In the genomic region with DNA sequence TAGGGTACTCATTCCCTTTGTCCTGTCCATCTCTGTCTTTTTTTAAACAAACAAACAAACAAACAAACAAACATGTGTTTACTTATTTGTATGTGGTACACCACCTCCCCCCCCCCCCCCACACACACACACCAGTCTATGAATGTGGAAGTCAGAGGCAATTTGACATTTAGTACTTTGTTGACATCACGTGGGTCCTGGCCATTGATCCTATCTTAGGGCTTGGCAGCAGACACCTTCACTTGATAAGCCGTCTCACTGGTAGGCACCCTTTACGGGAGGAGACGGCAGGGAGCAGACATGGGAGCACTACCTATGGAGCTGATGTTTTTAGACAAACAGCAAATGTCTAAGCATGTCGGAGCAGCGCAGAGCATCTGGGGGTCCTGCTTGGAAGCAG, we compare ENCODE assay signal across 20 mouse cellular contexts. TPM values are rescaled to one million over a fixed set of nuclear protein-coding genes. Genes with fewer than 3 reads are reported as not detected.
A peak's percentile ranks its signal among the peaks of the same experiment; 100 is the strongest.
DNase-seq lines count a peak whose midpoint lies in the region; ATAC-seq and TF ChIP-seq lines count a peak whose summit lies in the region.
"Had no signal": no experiment of that assay in that cellular context is flagged by ENCODE, and none has a peak within 500 bp of the region (broad histone marks: within the 10 kb centered on the region; RNA-seq: fewer than 3 reads in every experiment).

No protein-coding gene starts in this region.

- H3K4me3 ChIP-seq in heart, embryonic 13.5 days, result no peak overlapping the region
- no peak overlapping the region for H3K4me3 ChIP-seq in kidney, postnatal 0 days (replicated peaks; ENCODE audit: low read depth, low read length)
- H3K4me3 ChIP-seq: embryonic facial prominence, embryonic 13.5 days; forebrain, embryonic 12.5 days; hindbrain, embryonic 13.5 days had no signal

- H3K27me3 ChIP-seq in heart, embryonic 13.5 days (replicated peaks), result no peaks in the 10 kb centered on the region
- no peaks in the 10 kb centered on the region for H3K27me3 ChIP-seq in kidney, postnatal 0 days (ENCODE audit: insufficient read depth, low read length)
- H3K27me3 ChIP-seq: embryonic facial prominence, embryonic 13.5 days; forebrain, embryonic 12.5 days; hindbrain, embryonic 13.5 days had no signal

- ATAC-seq in heart, embryonic 13.5 days (ENCODE audit: extremely low read depth, insufficient number of reproducible peaks, low FRiP score, low TSS enrichment), result no peak
- ATAC-seq in kidney, postnatal 0 days (replicated peaks; ENCODE audit: low FRiP score, low read depth), result no peak
- ATAC-seq: forebrain, embryonic 16.5 days had no signal

- no peak overlapping the region for H3K9ac ChIP-seq in heart, embryonic 13.5 days
- H3K9ac ChIP-seq in kidney, postnatal 0 days (ENCODE audit: low read depth, low read length), result no peak overlapping the region
- H3K9ac ChIP-seq: embryonic facial prominence, embryonic 13.5 days; forebrain, embryonic 12.5 days; hindbrain, embryonic 13.5 days had no signal

- DNase-seq in heart, postnatal 10 days, result no peak
- DNase-seq in kidney, postnatal 0 days (ENCODE audit: low spot score), result no peak
- no peak for DNase-seq in kidney, adult 11 months
- DNase-seq in urinary bladder, postnatal 14 days (ENCODE audit: low spot score), result peak; percentile 24
- no peak for DNase-seq in urinary bladder, postnatal 36 days (ENCODE audit: low spot score in 2 of 2)
- no peak for DNase-seq in right cerebral cortex, postnatal 36 days (ENCODE audit: low spot score in 2 of 2)
- DNase-seq: adrenal gland, adult 2 months; adrenal gland, postnatal 25 days; cerebellum, adult 18-20 months; cerebellum, adult 9-11 months; cerebellum, postnatal 36 days; gastrocnemius, postnatal 10 days; heart, adult 18-20 months; heart, postnatal 4 days had no signal

- H3K27ac ChIP-seq in heart, embryonic 13.5 days (replicated peaks), result no peak overlapping the region
- 0 out of 2 replicates have a peak overlapping the region, but pooled peaks have one; percentile 25 for H3K27ac ChIP-seq in kidney, postnatal 0 days
- H3K27ac ChIP-seq: forebrain, embryonic 12.5 days; hindbrain, embryonic 13.5 days had no signal

- intact Hi-C loops in heart, postnatal 10 days (cut with DNase I), result no loop called here

- WGBS in heart, embryonic 13.5 days, result 36% methylated on average over 6 of the region's 6 CpGs
- WGBS in kidney, postnatal 0 days, result 58% methylated on average over 6 of the region's 6 CpGs

- no peak for TF ChIP-seq CTCF in kidney, postnatal 0 days (IDR thresholded peaks at IDR 0.05; ENCODE audit: low read depth)

- H3K9me3 ChIP-seq in heart, embryonic 13.5 days, result no peaks in the 10 kb centered on the region
- H3K9me3 ChIP-seq in kidney, postnatal 0 days (replicated peaks; ENCODE audit: low read length), result no peaks in the 10 kb centered on the region
- H3K9me3 ChIP-seq: embryonic facial prominence, embryonic 13.5 days; forebrain, embryonic 12.5 days; hindbrain, embryonic 13.5 days had no signal

- peaks cover 43% of the 10 kb centered on the region for H3K4me1 ChIP-seq in heart, embryonic 13.5 days
- 0 out of 2 replicates have a peak, but pooled peaks cover 6% of the 10 kb centered on the region for H3K4me1 ChIP-seq in kidney, postnatal 0 days (replicated peaks; ENCODE audit: insufficient read depth, low read length)

- H3K4me2 ChIP-seq in heart, embryonic 13.5 days, result 0 out of 2 replicates have a peak overlapping the region, but pooled peaks have one; percentile 4
- no peak overlapping the region for H3K4me2 ChIP-seq in kidney, postnatal 0 days (ENCODE audit: low read length)
- H3K4me2 ChIP-seq: embryonic facial prominence, embryonic 13.5 days; forebrain, embryonic 12.5 days; heart, embryonic 11.5 days; hindbrain, embryonic 13.5 days had no signal

- no peaks in the 10 kb centered on the region for H3K36me3 ChIP-seq in heart, embryonic 13.5 days
- H3K36me3 ChIP-seq in kidney, postnatal 0 days (ENCODE audit: insufficient read depth, low read length), result no peaks in the 10 kb centered on the region
- H3K36me3 ChIP-seq: embryonic facial prominence, embryonic 13.5 days; forebrain, embryonic 12.5 days; hindbrain, embryonic 13.5 days had no signal

RNA-seq across cellular contexts. Expression of a gene that starts 53.1 kb away (rescaled TPM):
- 42.6 and 48.2 TPM in 2 replicates for polyA plus RNA-seq in heart, embryonic 13.5 days (2015; fragmentation: Nextera tagmentation; extraction: Ambion mirVana)
- total RNA-seq in heart, postnatal 10 days (2021), result 10 to 100 TPM; 24.3 to 24.4 TPM
- polyA plus RNA-seq in kidney, postnatal 0 days (2015; fragmentation: Nextera tagmentation; extraction: Ambion mirVana), result 38.9 and 40.2 TPM in 2 replicates

RNA-seq across cellular contexts. Expression of a gene that starts 55.3 kb away (rescaled TPM):
- 152 and 169 TPM in 2 replicates for polyA plus RNA-seq in heart, embryonic 13.5 days (2015; fragmentation: Nextera tagmentation; extraction: Ambion mirVana)
- total RNA-seq in heart, postnatal 10 days (2021), result 10 to 100 TPM; 71.3 to 71.9 TPM
- polyA plus RNA-seq in kidney, postnatal 0 days (2015; fragmentation: Nextera tagmentation; extraction: Ambion mirVana), result 144 and 156 TPM in 2 replicates

RNA-seq across cellular contexts. Expression of a gene that starts 55.7 kb away (rescaled TPM):
- polyA plus RNA-seq in heart, embryonic 13.5 days (2015; fragmentation: Nextera tagmentation; extraction: Ambion mirVana), result 36.3 and 36.5 TPM in 2 replicates
- total RNA-seq in heart, postnatal 10 days (2021), result 10 to 100 TPM; 27.3 to 27.4 TPM
- 41.1 and 42.4 TPM in 2 replicates for polyA plus RNA-seq in kidney, postnatal 0 days (2015; fragmentation: Nextera tagmentation; extraction: Ambion mirVana)
